Mouse (Mus musculus): ENCODE measurements around the gene Srcap.

- TF ChIP-seq CTCF (IDR thresholded peaks at IDR 0.05; ENCODE audit: borderline replicate concordance, insufficient read depth, low read depth, low read length) (no peak), POLR2A (IDR thresholded peaks at IDR 0.05; ENCODE audit: borderline replicate concordance, insufficient read depth, low read length) (no peak)
Measured at GRCm38 (mm10) chr7:127475186-127475740, 36.5 kb upstream of the Srcap start.

Data from cerebellum, adult 2 months (tissue).